Mouse (Mus musculus) embryonic facial prominence, embryonic 11.5 days (tissue): ENCODE data around the gene Gk. TPM values are rescaled to one million over a fixed set of nuclear protein-coding genes. Genes with fewer than 3 reads are reported as not detected.
A peak's percentile ranks its signal among the peaks of the same experiment; 100 is the strongest.

Source experiments
- ATAC-seq: fragments of 200-750 bp; cut with Nextera tagmentation; replicated peaks from 2 replicates; pipeline ENCODE4 v1.8.0; 2017; ENCODE audit warnings: low read depth; ENCODE audit not compliant: insufficient number of reproducible peaks, low FRiP score, low TSS enrichment
- DNase-seq: peaks from one replicate; pipeline ENCODE4 v3.0.0-alpha.2; 2015; ENCODE audit warnings: low spot score
- H3K27ac ChIP-seq: fragments of 300-500 bp; sonication (generic); replicated peaks from 2 replicates; pipeline ENCODE4 v1.5.1; 2014; ENCODE audit warnings: mild to moderate bottlenecking, low read depth, low read length, control low read depth
- H3K27me3 ChIP-seq: fragments of 300-500 bp; sonication (generic); 2 replicates; pipeline ENCODE4 v1.6.1; 2014; ENCODE audit warnings: mild to moderate bottlenecking, low read length, moderate library complexity, mixed read lengths; ENCODE audit not compliant: control insufficient read depth, insufficient read depth
- H3K36me3 ChIP-seq: fragments of 300-500 bp; sonication (generic); replicated peaks from 2 replicates; pipeline ENCODE4 v1.6.1; 2014; ENCODE audit warnings: low read depth, mild to moderate bottlenecking, low read length, moderate library complexity, mixed read lengths; ENCODE audit not compliant: control insufficient read depth, insufficient read depth
- H3K4me1 ChIP-seq: fragments of 300-500 bp; sonication (generic); 2 replicates; pipeline ENCODE4 v1.6.1; 2014; ENCODE audit warnings: low read length, mixed read lengths; ENCODE audit not compliant: control insufficient read depth, insufficient read depth
- H3K4me2 ChIP-seq: fragments of 300-500 bp; sonication (generic); 2 replicates; pipeline ENCODE4 v1.6.1; 2014; ENCODE audit warnings: low read depth, mild to moderate bottlenecking, control low read depth, low read length, moderate library complexity
- H3K4me3 ChIP-seq: fragments of 300-500 bp; sonication (generic); 2 replicates; pipeline ENCODE4 v1.5.1; 2014; ENCODE audit warnings: low read depth, low read length, control low read depth
- H3K9ac ChIP-seq: fragments of 300-500 bp; sonication (generic); replicated peaks from 2 replicates; pipeline ENCODE4 v1.6.1; 2014; ENCODE audit warnings: mild to moderate bottlenecking, control low read depth, low read length
- H3K9me3 ChIP-seq: fragments of 300-500 bp; sonication (generic); replicated peaks from 2 replicates; pipeline ENCODE4 v1.6.1; 2016; ENCODE audit warnings: mild to moderate bottlenecking, low read length, inconsistent platforms, mixed read lengths; ENCODE audit not compliant: control insufficient read depth
- WGBS: fragments of 180-500 bp; shearing (Covaris S2); extraction: QIAGEN DNeasy Blood & Tissue Kit; methylation state at CpG from one replicate; pipeline ENCODE4 v1.1.7; 2014; 5-methylcytosine and 5-hydroxymethylcytosine counted together
- polyA plus RNA-seq: library from polyadenylated mRNA; unstranded; fragments of >200 nt; fragmentation: Nextera tagmentation; extraction: Ambion mirVana; gene quantifications from 2 replicates; pipeline ENCODE4 v1.2.1, GENCODE M21; 2014

Gk gene
- polyA plus RNA-seq, 1 experiment from 2014 or later: 6.6 TPM

- Histone ChIP-seq H3K27ac (no peak overlapping the region), H3K27me3 (no peaks in the 10 kb centered on the region), H3K4me3 (no peak overlapping the region), H3K4me2 (no peak overlapping the region), H3K36me3 (no peaks in the 10 kb centered on the region), H3K9me3 (no peaks in the 10 kb centered on the region), H3K4me1 (no peaks in the 10 kb centered on the region), H3K9ac (no peak overlapping the region)
- no peak for ATAC-seq
- DNase-seq: no peak
- 98% methylated on average over 3 of the region's 3 CpGs for WGBS
Observed at GRCm38 (mm10) chrX:85705715-85706114, 70.9 kb downstream of the Gk start.

GRCm38 (mm10) chrX:85683723-85684122 is 92.9 kb downstream of the Gk start:
- WGBS: 41% methylated on average over 2 of the region's 2 CpGs

GRCm38 (mm10) chrX:85682125-85682524 is 94.5 kb downstream of the Gk start:
- no peaks in the 10 kb centered on the region for H3K36me3 ChIP-seq
- WGBS: 46% methylated on average over 1 of the region's 1 CpGs
- no peak overlapping the region for H3K9ac ChIP-seq
- no peak for ATAC-seq
- no peak overlapping the region for H3K27ac ChIP-seq
- H3K4me1 ChIP-seq: no peaks in the 10 kb centered on the region
- H3K4me3 ChIP-seq: no peak overlapping the region
- H3K27me3 ChIP-seq: no peaks in the 10 kb centered on the region
- H3K4me2 ChIP-seq: no peak overlapping the region
- no peaks in the 10 kb centered on the region for H3K9me3 ChIP-seq
- DNase-seq: no peak

More at GRCm38 (mm10) chrX:85683723-85684122, 92.9 kb downstream of the Gk start:
- Histone ChIP-seq H3K36me3 (no peaks in the 10 kb centered on the region), H3K9ac (no peak overlapping the region), H3K4me2 (no peak overlapping the region), H3K9me3 (no peaks in the 10 kb centered on the region), H3K27ac (no peak overlapping the region), H3K4me3 (no peak overlapping the region), H3K27me3 (no peaks in the 10 kb centered on the region), H3K4me1 (no peaks in the 10 kb centered on the region)
- DNase-seq: no peak
- no peak for ATAC-seq

GRCm38 (mm10) chrX:85676808-85677207 is 99.8 kb downstream of the Gk start:
- ATAC-seq (no peak), DNase-seq (peak; percentile 57)
- Histone ChIP-seq H3K4me2 (no peak overlapping the region), H3K4me3 (no peak overlapping the region), H3K36me3 (no peaks in the 10 kb centered on the region), H3K9ac (no peak overlapping the region), H3K4me1 (no peaks in the 10 kb centered on the region), H3K27ac (no peak overlapping the region), H3K9me3 (no peaks in the 10 kb centered on the region), H3K27me3 (no peaks in the 10 kb centered on the region)
- 21% methylated on average over 7 of the region's 7 CpGs for WGBS

Other genes with a start within 250 kb of the Gk start
- 3.3 and 5.3 TPM in 2 replicates for gene Tab3, start 202.8 kb downstream of the Gk start, polyA plus RNA-seq
- 0.13 and 0.15 TPM in 2 replicates for gene 5430427O19Rik, start 93.5 kb upstream of the Gk start, polyA plus RNA-seq